Mouse (Mus musculus) lung, adult 2 months (tissue): ENCODE measurements at regions not wholly inside any gene's neighbourhood (a gene's known extent, or its start where the extent isn't known, plus 50 kb on each side); places are given as distances from the start of the nearest gene placed in this dataset.

ENCODE experiments used
- CTCF ChIP-seq: fragments of 200-500 bp; IDR thresholded peaks from 2 replicates; pipeline ENCODE4 v1.5.1; 2011; ENCODE audit warnings: mild to moderate bottlenecking, low read length, control low read depth; ENCODE audit not compliant: insufficient read depth
- POLR2A ChIP-seq: fragments of 200-500 bp; IDR thresholded peaks from 2 replicates; pipeline ENCODE4 v1.6.1; 2011; ENCODE audit warnings: low read depth, mild to moderate bottlenecking, control low read depth, low read length, borderline replicate concordance; ENCODE audit errors: extremely low read depth

DNA sequence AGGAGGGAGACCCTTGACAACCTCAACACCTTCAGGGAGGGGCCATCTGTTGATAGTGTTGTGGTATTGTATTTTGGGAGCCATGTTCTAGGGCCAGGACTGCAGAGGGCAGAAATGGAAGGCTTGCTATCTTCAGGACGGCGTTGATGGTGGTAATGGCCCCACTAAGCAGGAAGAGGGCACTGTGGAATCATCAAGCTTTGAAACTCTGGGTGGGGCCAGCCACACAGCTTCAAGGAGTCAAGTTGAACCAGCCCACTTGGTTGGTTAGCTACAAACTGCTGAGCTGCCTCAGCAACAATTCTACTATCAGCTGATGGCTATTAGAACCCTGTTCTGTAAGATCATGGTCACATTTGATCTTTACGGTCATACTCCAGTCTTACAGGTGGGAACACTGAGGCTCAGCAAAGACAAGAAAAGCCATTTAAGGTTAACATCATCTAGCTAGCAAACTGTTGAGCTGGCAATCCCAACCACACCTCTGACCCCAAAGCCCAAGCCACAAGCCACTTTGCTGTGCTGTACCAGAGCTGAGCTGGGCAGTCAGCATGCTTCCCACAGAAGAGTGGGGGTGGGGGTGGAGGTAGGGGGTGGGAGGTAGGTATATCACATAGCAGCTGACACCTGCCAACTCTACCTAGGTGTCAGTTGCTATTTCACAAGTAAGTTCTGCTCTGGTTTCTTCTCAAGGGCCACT is 203.9 kb downstream of the Uaca start:
- no peak for TF ChIP-seq POLR2A
- TF ChIP-seq CTCF, result peak; percentile 43; the same call in 1 of the 2 replicates
